Mouse (Mus musculus): ENCODE measurements around the gene Snupn. TPM values are rescaled to one million over a fixed set of nuclear protein-coding genes. Genes with fewer than 3 reads are reported as not detected.

Gene Snupn
- total RNA-seq (2023), result 10 to 100 TPM in 1 of 2 experiments, 1 to 10 TPM in 1; 7.8 to 11.4 TPM

GRCm38 (mm10) chr9:56950414-56951400, at the start of gene Snupn:
Snupn (plus strand) TSS chr9:56950878.

GRCm38 (mm10) chr9:56928041-56928811, 22.5 kb upstream of the Snupn start, which contains the start of gene Snx33:
Snx33 (minus strand) TSS chr9:56928371.

DNA sequence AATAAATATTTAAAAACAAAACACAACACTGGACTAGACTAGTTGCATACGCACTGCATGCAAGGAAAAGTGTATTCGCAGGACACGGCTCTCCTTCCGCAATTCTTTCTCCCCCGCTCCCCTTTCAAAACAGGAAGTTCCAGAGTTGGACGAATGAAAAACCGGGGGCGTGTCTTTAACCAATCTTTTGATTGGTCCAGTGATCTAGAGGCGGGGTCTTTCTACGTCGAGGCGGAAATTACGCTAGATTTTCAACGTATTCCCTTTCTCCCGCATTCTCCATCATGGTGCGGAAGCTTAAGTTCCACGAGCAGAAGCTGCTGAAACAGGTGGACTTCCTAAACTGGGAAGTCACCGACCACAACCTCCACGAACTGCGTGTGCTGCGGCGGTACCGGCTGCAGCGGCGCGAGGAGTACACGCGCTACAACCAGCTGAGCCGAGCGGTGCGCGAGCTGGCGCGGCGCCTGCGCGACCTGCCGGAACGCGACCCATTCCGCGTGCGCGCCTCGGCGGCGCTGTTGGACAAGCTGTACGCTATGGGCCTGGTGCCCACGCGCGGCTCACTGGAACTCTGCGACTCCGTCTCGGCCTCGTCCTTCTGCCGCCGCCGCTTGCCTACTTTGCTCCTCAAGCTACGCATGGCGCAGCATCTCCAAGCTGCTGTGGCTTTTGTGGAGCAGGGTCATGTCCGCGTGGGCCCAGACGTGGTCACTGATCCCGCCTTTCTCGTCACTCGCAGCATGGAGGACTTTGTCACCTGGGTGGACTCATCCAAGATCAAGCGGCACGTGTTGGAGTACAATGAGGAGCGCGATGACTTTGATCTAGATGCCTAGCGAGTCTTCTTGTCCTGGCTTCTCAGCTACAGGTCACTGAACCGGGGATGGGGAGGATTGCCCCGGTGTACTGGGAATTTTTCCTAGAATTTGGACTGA, 13.2 kb upstream of the Snupn start, which contains the start of gene Imp3:
Imp3 (plus strand) TSS at position 253 of the 938 bp plus-strand sequence.

GRCm38 (mm10) chr9:56994286-56995197, 43.9 kb downstream of the Snupn start, which contains the start of gene Ptpn9:
Ptpn9 (plus strand) TSS chr9:56994923.

Other genes starting within 250 kb of the Snupn start
- gene Lingo1, start 154.4 kb upstream of the Snupn start, total RNA-seq (2023), result not detected
- not detected for gene Odf3l1, start 86.2 kb upstream of the Snupn start, total RNA-seq (2023)
- not detected for gene Cspg4, start 85.8 kb upstream of the Snupn start, total RNA-seq (2023)
- gene Snx33, start 22.5 kb upstream of the Snupn start, total RNA-seq (2023), result 1 to 10 TPM; 5.9 to 6.9 TPM
- 10 to 100 TPM; 56.3 to 64.3 TPM for gene Imp3, start 13.4 kb upstream of the Snupn start, total RNA-seq (2023)
- 10 to 100 TPM; 18.8 to 22.7 TPM for gene Ptpn9, start 44.0 kb downstream of the Snupn start, total RNA-seq (2023)
- 10 to 100 TPM; 73.0 to 99.4 TPM for gene Sin3a, start 121.2 kb downstream of the Snupn start, total RNA-seq (2023)
- 100 to 1,000 TPM; 153 to 189 TPM for gene Man2c1, start 179.8 kb downstream of the Snupn start, total RNA-seq (2023)
- 1 to 10 TPM; 9.2 to 9.7 TPM for gene Neil1, start 197.4 kb downstream of the Snupn start, total RNA-seq (2023)
- gene Commd4, start 207.5 kb downstream of the Snupn start, total RNA-seq (2023), result 10 to 100 TPM; 81.1 to 88.8 TPM